25 mouse cellular contexts compared by ENCODE assay signal in the genomic region with DNA sequence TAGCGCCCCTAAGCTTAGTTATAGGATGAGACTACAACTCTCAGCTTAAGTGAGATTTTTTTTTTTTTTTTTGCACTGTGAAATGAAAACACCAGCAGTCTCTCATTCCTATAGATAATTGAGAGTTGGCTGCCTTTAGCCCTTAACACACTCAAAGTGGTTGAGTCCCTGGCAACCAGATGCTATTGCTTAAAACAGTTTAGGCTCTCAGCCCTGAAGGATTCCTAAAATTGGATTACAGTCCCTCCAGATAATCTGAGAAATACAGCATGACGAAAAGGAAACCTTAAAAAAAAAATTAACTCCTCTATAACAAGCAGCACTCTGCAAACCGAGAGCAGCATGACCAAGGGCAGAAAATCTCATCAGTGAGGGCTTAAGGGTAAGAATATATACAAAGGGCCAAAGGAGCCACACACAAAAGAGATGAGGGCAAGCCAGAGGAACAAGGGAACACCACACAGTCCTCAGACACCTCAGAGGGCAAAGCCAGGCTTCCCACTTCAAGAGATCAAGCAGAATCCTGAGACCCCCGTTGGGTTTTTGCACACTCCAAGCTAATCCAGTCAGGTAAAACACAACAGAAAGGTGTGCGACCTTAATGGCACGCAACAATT.
DNase-seq lines count a peak whose midpoint lies in the region; ATAC-seq lines count a peak whose summit lies in the region.
"Had no signal": no experiment of that assay in that cellular context is flagged by ENCODE, and none has a peak within 500 bp of the region (broad histone marks: within the 10 kb centered on the region; RNA-seq: fewer than 3 reads in every experiment).

No protein-coding gene starts in this region.

- ATAC-seq in embryonic facial prominence, embryonic 11.5 days (replicated peaks; ENCODE audit: insufficient number of reproducible peaks, low FRiP score, low TSS enrichment, low read depth): no peak
- peak; percentile 71; the same call in 1 of the 2 replicates for ATAC-seq in midbrain, embryonic 12.5 days (ENCODE audit: low FRiP score, low read depth)
- ATAC-seq: hindbrain, embryonic 16.5 days had no signal

- WGBS in embryonic facial prominence, embryonic 11.5 days: 49% methylated on average over 6 of the region's 6 CpGs
- WGBS in embryonic facial prominence, embryonic 10.5 days: 53% methylated on average over 6 of the region's 6 CpGs
- WGBS in midbrain, embryonic 12.5 days: 28% methylated on average over 6 of the region's 6 CpGs

- H3K36me3 ChIP-seq in embryonic facial prominence, embryonic 11.5 days (replicated peaks; ENCODE audit: control insufficient read depth, insufficient read depth, low read depth, low read length): no peaks in the 10 kb centered on the region
- H3K36me3 ChIP-seq in embryonic facial prominence, embryonic 10.5 days (replicated peaks): no peaks in the 10 kb centered on the region
- no peaks in the 10 kb centered on the region for H3K36me3 ChIP-seq in midbrain, embryonic 12.5 days
- H3K36me3 ChIP-seq: embryonic facial prominence, embryonic 15.5 days; heart, embryonic 10.5 days; heart, embryonic 15.5 days; kidney, embryonic 15.5 days; limb, embryonic 13.5 days; lung, embryonic 15.5 days; neural tube, embryonic 13.5 days had no signal

- H3K9me3 ChIP-seq in embryonic facial prominence, embryonic 11.5 days (replicated peaks; ENCODE audit: control insufficient read depth, low read length): no peaks in the 10 kb centered on the region
- no peaks in the 10 kb centered on the region for H3K9me3 ChIP-seq in embryonic facial prominence, embryonic 10.5 days
- no peaks in the 10 kb centered on the region for H3K9me3 ChIP-seq in midbrain, embryonic 12.5 days
- H3K9me3 ChIP-seq: embryonic facial prominence, embryonic 15.5 days; heart, embryonic 10.5 days; heart, embryonic 15.5 days; kidney, embryonic 15.5 days; limb, embryonic 13.5 days; lung, embryonic 15.5 days; neural tube, embryonic 13.5 days had no signal

- H3K4me2 ChIP-seq in embryonic facial prominence, embryonic 11.5 days (ENCODE audit: low read depth, low read length): no peak overlapping the region
- H3K4me2 ChIP-seq in midbrain, embryonic 12.5 days (replicated peaks): no peak overlapping the region
- H3K4me2 ChIP-seq: embryonic facial prominence, embryonic 15.5 days; heart, embryonic 15.5 days; kidney, embryonic 15.5 days; limb, embryonic 13.5 days; liver, embryonic 11.5 days; lung, embryonic 15.5 days; neural tube, embryonic 13.5 days had no signal

- H3K27ac ChIP-seq in embryonic facial prominence, embryonic 11.5 days (replicated peaks; ENCODE audit: low read depth, low read length): no peak overlapping the region
- H3K27ac ChIP-seq in embryonic facial prominence, embryonic 10.5 days (replicated peaks): no peak overlapping the region
- H3K27ac ChIP-seq in midbrain, embryonic 12.5 days (replicated peaks): no peak overlapping the region
- H3K27ac ChIP-seq: embryonic facial prominence, embryonic 15.5 days; gastrocnemius, adult 2 months; heart, embryonic 10.5 days; heart, embryonic 15.5 days; kidney, embryonic 15.5 days; limb, embryonic 13.5 days; lung, embryonic 15.5 days; neural tube, embryonic 13.5 days had no signal

- no peak overlapping the region; the same call in 1 of the 2 replicates for H3K9ac ChIP-seq in embryonic facial prominence, embryonic 11.5 days (replicated peaks; ENCODE audit: low read length)
- no peak overlapping the region for H3K9ac ChIP-seq in midbrain, embryonic 12.5 days (replicated peaks)
- H3K9ac ChIP-seq: embryonic facial prominence, embryonic 15.5 days; heart, embryonic 15.5 days; kidney, embryonic 15.5 days; limb, embryonic 13.5 days; lung, embryonic 15.5 days; neural tube, embryonic 13.5 days had no signal

- H3K27me3 ChIP-seq in embryonic facial prominence, embryonic 11.5 days (ENCODE audit: control insufficient read depth, insufficient read depth, low read length): no peaks in the 10 kb centered on the region; the same call in 1 of the 2 replicates
- no peaks in the 10 kb centered on the region for H3K27me3 ChIP-seq in embryonic facial prominence, embryonic 10.5 days (replicated peaks; ENCODE audit: low read depth, poor library complexity, severe bottlenecking)
- H3K27me3 ChIP-seq in midbrain, embryonic 12.5 days: peaks cover 56% of the 10 kb centered on the region
- H3K27me3 ChIP-seq: CH12.LX; embryonic facial prominence, embryonic 15.5 days; heart, embryonic 15.5 days; kidney, embryonic 15.5 days; limb, embryonic 13.5 days; lung, embryonic 15.5 days; neural tube, embryonic 13.5 days had no signal

- no peaks in the 10 kb centered on the region; the same call in 1 of the 2 replicates for H3K4me1 ChIP-seq in embryonic facial prominence, embryonic 11.5 days (ENCODE audit: control insufficient read depth, insufficient read depth, low read length)
- H3K4me1 ChIP-seq in embryonic facial prominence, embryonic 10.5 days: peaks cover 44% of the 10 kb centered on the region
- H3K4me1 ChIP-seq in midbrain, embryonic 12.5 days: peaks cover 48% of the 10 kb centered on the region

- DNase-seq in embryonic facial prominence, embryonic 11.5 days (ENCODE audit: low spot score): peak; percentile 51
- DNase-seq in embryonic facial prominence, embryonic 10.5 days (ENCODE audit: low spot score): no peak
- DNase-seq in heart, adult 11 months: peak; percentile 63
- DNase-seq in heart, adult 8-10 months (ENCODE audit: low spot score): no peak
- peak; percentile 44 for DNase-seq in telencephalon, adult 2 months (ENCODE audit: low read depth, low spot score)
- DNase-seq in retina, embryonic 14.5 days (ENCODE audit: low spot score): no peak
- DNase-seq in embryo, embryonic 10 days (ENCODE audit: low spot score): no peak
- DNase-seq: adrenal gland, adult 8-10 months; cerebellum, adult 2 months; cerebellum, postnatal 25 days; embryo, embryonic 11 days; gastrocnemius, adult 2 months; kidney, adult 18-20 months; kidney, postnatal 25 days had no signal

- no peak overlapping the region for H3K4me3 ChIP-seq in embryonic facial prominence, embryonic 11.5 days (ENCODE audit: low read depth, low read length)
- H3K4me3 ChIP-seq in embryonic facial prominence, embryonic 10.5 days: no peak overlapping the region
- H3K4me3 ChIP-seq in midbrain, embryonic 12.5 days: no peak overlapping the region
- H3K4me3 ChIP-seq: embryonic facial prominence, embryonic 15.5 days; gastrocnemius, adult 2 months; heart, embryonic 10.5 days; heart, embryonic 15.5 days; kidney, embryonic 15.5 days; limb, embryonic 13.5 days; lung, embryonic 15.5 days; neural tube, embryonic 13.5 days had no signal

Comparison
In these comparisons a context has a peak if more than half of its experiments do, and no peak if none do; other contexts are left out.
1. DNase-seq: peak in embryonic facial prominence, embryonic 11.5 days (single experiment), heart, adult 11 months (single experiment) and telencephalon, adult 2 months (single experiment); none in embryonic facial prominence, embryonic 10.5 days (single experiment), heart, adult 8-10 months (single experiment), retina, embryonic 14.5 days (single experiment) and embryo, embryonic 10 days (single experiment).